Mouse (Mus musculus): ENCODE data around the gene Hspa5.
"Not testable (repeated sequence)": the region's sequence is repeated elsewhere in the genome, so short reads cannot be mapped to it uniquely, and the experiment has no call there.

The Hspa5 gene

GRCm38 (mm10) chr2:34808057-34808456 lies 36.3 kb downstream of the Hspa5 start:
- DNase-seq (ENCODE audit: low read depth, low spot score) = no peak

DNA sequence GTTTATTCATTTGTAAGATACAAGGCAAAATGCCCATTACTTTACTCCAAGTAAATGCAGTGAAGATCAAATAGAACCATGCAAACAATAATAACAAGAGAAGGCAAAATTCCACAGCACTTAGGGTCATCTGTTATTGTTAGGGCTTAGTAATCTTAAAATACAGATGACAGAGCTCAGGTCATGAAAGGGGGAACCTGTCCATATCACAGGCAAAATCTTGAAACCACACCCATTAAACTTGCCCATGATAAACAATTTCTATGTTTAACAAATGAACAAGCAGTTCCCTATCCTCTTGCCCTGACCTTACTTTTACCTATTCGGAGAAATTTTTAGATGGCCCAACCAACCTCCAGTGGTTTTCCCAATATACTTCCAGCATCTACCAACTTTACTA lies 37.8 kb downstream of the Hspa5 start:
- DNase-seq (ENCODE audit: low read depth, low spot score) = no peak

DNA sequence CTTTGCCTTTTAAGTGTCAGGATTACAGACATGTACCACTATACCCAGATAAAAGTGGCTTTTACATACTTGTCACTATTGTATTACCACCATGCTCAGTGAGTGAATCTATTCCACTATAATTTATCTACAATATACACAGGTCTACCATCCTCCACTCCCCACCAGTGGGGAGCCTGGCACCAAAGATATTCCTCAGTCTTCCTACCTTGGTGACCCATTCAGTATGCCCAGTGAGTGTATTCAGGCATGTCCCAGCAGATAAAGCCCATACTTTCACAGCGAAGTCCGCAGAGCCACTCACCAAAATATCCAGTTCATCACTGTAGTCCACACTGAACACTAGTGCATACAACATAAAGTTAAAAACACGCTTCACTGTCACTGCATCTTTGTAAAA lies 39.0 kb downstream of the Hspa5 start:
- no peak for DNase-seq (ENCODE audit: low read depth, low spot score)

DNA sequence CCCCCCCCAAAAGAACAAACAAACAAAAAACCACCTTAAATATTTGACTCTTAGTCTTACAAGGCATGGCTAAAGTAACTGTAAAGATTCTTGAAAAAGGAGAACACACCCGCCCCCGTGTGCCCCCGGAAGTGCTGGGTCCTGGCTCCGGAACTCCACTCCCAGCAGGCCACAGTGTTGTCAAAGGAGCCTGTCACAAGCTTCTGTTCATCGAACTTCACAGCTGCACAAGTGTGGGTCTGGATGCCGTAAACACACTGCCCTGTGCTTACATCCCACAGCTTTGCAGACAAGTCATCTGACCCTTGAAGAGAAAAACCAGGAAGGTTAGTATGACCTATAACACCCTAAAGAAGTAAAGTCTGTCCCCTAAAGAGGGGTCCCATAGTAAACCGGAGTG lies 40.9 kb downstream of the Hspa5 start:
- DNase-seq (ENCODE audit: low read depth, low spot score) = no peak

DNA sequence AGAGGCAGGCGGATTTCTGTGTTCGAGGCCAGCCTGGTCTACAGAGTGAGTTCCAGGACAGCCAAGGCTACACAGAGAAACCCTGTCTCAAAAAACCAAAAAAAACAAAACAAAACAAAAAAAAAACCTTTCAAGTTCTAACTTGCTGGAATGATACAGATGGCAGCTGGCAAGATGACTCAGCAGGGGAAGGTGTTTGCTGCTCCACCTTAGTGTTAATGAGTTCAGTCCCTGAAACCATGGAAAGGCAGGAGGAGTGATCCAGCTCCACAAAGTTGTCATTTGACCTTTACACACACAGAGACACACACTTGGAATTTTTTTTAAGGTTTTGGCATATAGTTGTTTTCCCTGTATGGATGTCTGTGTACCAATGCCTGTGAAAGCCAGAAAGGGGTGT lies 44.1 kb downstream of the Hspa5 start:
- DNase-seq (ENCODE audit: low read depth, low spot score) = not testable (repeated sequence)

- no peak for DNase-seq (ENCODE audit: low read depth, low spot score)
Measured at GRCm38 (mm10) chr2:34818492-34818891, 46.7 kb downstream of the Hspa5 start.

GRCm38 (mm10) chr2:34825827-34826459 lies 54.2 kb downstream of the Hspa5 start, which contains the start of gene Fbxw2:
Gene Fbxw2, minus strand, starts transcription at chr2:34826311.
- DNase-seq (ENCODE audit: low read depth, low spot score) = peak; percentile 93

GRCm38 (mm10) chr2:34826460-34827231 lies 54.9 kb downstream of the Hspa5 start:
- no peak for DNase-seq (ENCODE audit: low read depth, low spot score)
